9 mouse cellular contexts compared by ENCODE assay signal in genomic region chrX:96133260-96133659, GRCm38 (mm10). TPM values are rescaled to one million over a fixed set of nuclear protein-coding genes. Genes with fewer than 3 reads are reported as not detected.
DNase-seq lines count a peak whose midpoint lies in the region; ATAC-seq lines count a peak whose summit lies in the region.
"Had no signal": no experiment of that assay in that cellular context is flagged by ENCODE, and none has a peak within 500 bp of the region (broad histone marks: within the 10 kb centered on the region; RNA-seq: fewer than 3 reads in every experiment).

No protein-coding gene starts in this region.

- DNase-seq in cerebellum, adult 9-11 months: peak; percentile 9
- no peak for DNase-seq in cerebellum, postnatal 4 days (ENCODE audit: low spot score in 2 of 2)
- peak; percentile 1 to 30 for DNase-seq in urinary bladder, postnatal 36 days (ENCODE audit: low spot score in 2 of 2)
- no peak for DNase-seq in urinary bladder, adult 2 months (ENCODE audit: low spot score)
- DNase-seq in lung, adult 18-20 months: peak; percentile 75 to 81
- DNase-seq in thymus, postnatal 14 days: peak; percentile 57

- peak overlapping the region; percentile 18; the same call in 1 of the 2 replicates for H3K27ac ChIP-seq in heart, embryonic 12.5 days (ENCODE audit: poor library complexity, severe bottlenecking)
- H3K27ac ChIP-seq in forebrain, embryonic 15.5 days (replicated peaks): no peak overlapping the region
- H3K27ac ChIP-seq: neural tube, embryonic 13.5 days had no signal

- H3K9ac ChIP-seq in heart, embryonic 12.5 days: no peak overlapping the region
- no peak overlapping the region for H3K9ac ChIP-seq in forebrain, embryonic 15.5 days (replicated peaks)
- H3K9ac ChIP-seq: neural tube, embryonic 13.5 days had no signal

- H3K9me3 ChIP-seq in heart, embryonic 12.5 days (replicated peaks): no peaks in the 10 kb centered on the region
- H3K9me3 ChIP-seq in forebrain, embryonic 15.5 days: no peaks in the 10 kb centered on the region
- H3K9me3 ChIP-seq: neural tube, embryonic 13.5 days had no signal

- 29% methylated on average over 2 of the region's 2 CpGs for WGBS in heart, embryonic 12.5 days
- WGBS in forebrain, embryonic 15.5 days: 48% methylated on average over 2 of the region's 2 CpGs

- no peaks in the 10 kb centered on the region for H3K36me3 ChIP-seq in heart, embryonic 12.5 days
- no peaks in the 10 kb centered on the region for H3K36me3 ChIP-seq in forebrain, embryonic 15.5 days
- H3K36me3 ChIP-seq: neural tube, embryonic 13.5 days had no signal

- ATAC-seq in heart, embryonic 12.5 days (ENCODE audit: insufficient number of reproducible peaks, low FRiP score): 0 out of 2 replicates have a peak, but pooled peaks have one; percentile 30
- ATAC-seq in forebrain, embryonic 15.5 days (replicated peaks): no peak

- no peaks in the 10 kb centered on the region for H3K27me3 ChIP-seq in heart, embryonic 12.5 days (replicated peaks)
- no peaks in the 10 kb centered on the region for H3K27me3 ChIP-seq in forebrain, embryonic 15.5 days
- H3K27me3 ChIP-seq: neural tube, embryonic 13.5 days had no signal

- no peak overlapping the region for H3K4me3 ChIP-seq in heart, embryonic 12.5 days
- H3K4me3 ChIP-seq in forebrain, embryonic 15.5 days: no peak overlapping the region
- H3K4me3 ChIP-seq: neural tube, embryonic 13.5 days had no signal

- no peak overlapping the region for H3K4me2 ChIP-seq in heart, embryonic 12.5 days
- no peak overlapping the region for H3K4me2 ChIP-seq in forebrain, embryonic 15.5 days (replicated peaks)
- H3K4me2 ChIP-seq: neural tube, embryonic 13.5 days had no signal

- peaks cover 59% of the 10 kb centered on the region for H3K4me1 ChIP-seq in heart, embryonic 12.5 days (replicated peaks)
- H3K4me1 ChIP-seq in forebrain, embryonic 15.5 days: no peaks in the 10 kb centered on the region
- H3K4me1 ChIP-seq: neural tube, embryonic 13.5 days had no signal

RNA-seq across cellular contexts. Expression of gene Msn, which starts 37.4 kb away (rescaled TPM):
- 99.7 and 121 TPM in 2 replicates for polyA plus RNA-seq in urinary bladder, adult 2 months (2012; rRNA removed)
- polyA plus RNA-seq in heart, embryonic 12.5 days (2016; fragmentation: Nextera tagmentation; extraction: Ambion mirVana): 222 and 235 TPM in 2 replicates
- polyA plus RNA-seq in forebrain, embryonic 15.5 days (2015; fragmentation: Nextera tagmentation; extraction: Ambion mirVana): 36.7 and 42.4 TPM in 2 replicates

Comparison
In these comparisons a context has a peak if more than half of its experiments do, and no peak if none do; other contexts are left out.
1. DNase-seq: peak in cerebellum, adult 9-11 months (single experiment), urinary bladder, postnatal 36 days (2 of 2), lung, adult 18-20 months (2 of 2) and thymus, postnatal 14 days (single experiment); none in cerebellum, postnatal 4 days (0 of 2) and urinary bladder, adult 2 months (single experiment).